Comparison of ENCODE assay signal across 9 mouse cellular contexts in genomic region chr5:119246824-119247223, GRCm38 (mm10).
A peak's percentile ranks its signal among the peaks of the same experiment; 100 is the strongest.
DNase-seq lines count a peak whose midpoint lies in the region; ATAC-seq and TF ChIP-seq lines count a peak whose summit lies in the region.
"Had no signal": no experiment of that assay in that cellular context is flagged by ENCODE, and none has a peak within 500 bp of the region (broad histone marks: within the 10 kb centered on the region; RNA-seq: fewer than 3 reads in every experiment).

No protein-coding gene starts in this region.

- peak; percentile 56 for TF ChIP-seq POLR2A in myocyte (IDR thresholded peaks at IDR 0.05; ENCODE audit: insufficient read length, low read depth)

- H3K4me2 ChIP-seq in myocyte (ENCODE audit: low read depth), result peak overlapping the region; percentile 49
- H3K4me2 ChIP-seq in hindbrain, embryonic 14.5 days (replicated peaks), result no peak overlapping the region
- H3K4me2 ChIP-seq: limb, embryonic 13.5 days had no signal

- WGBS in hindbrain, embryonic 14.5 days, result 74% methylated on average over 10 of the region's 10 CpGs

- no peaks in the 10 kb centered on the region for H3K9me3 ChIP-seq in hindbrain, embryonic 14.5 days (ENCODE audit: control insufficient read depth, low read length)
- H3K9me3 ChIP-seq: limb, embryonic 13.5 days had no signal

- H3K4me3 ChIP-seq in myocyte, result no peak overlapping the region
- no peak overlapping the region for H3K4me3 ChIP-seq in hindbrain, embryonic 14.5 days (replicated peaks; ENCODE audit: low read length)
- H3K4me3 ChIP-seq: limb, embryonic 13.5 days had no signal

- peak; percentile 3 for DNase-seq in kidney, adult 11 months
- DNase-seq in kidney, adult 8-10 months, result no peak
- DNase-seq in gastrocnemius, postnatal 36 days, result peak; percentile 60 to 66
- peak; percentile 68 for DNase-seq in layer of hippocampus, adult 9-11 months
- DNase-seq in cerebellum, adult 9-10 months, result no peak
- no peak for DNase-seq in hindbrain, embryonic 14.5 days (ENCODE audit: low spot score)

- no peaks in the 10 kb centered on the region for H3K79me2 ChIP-seq in myocyte (ENCODE audit: control insufficient read depth, insufficient read depth)

- no peak overlapping the region for H3ac ChIP-seq in myocyte (ENCODE audit: control insufficient read depth, insufficient read length)

- no peak overlapping the region for H3K9ac ChIP-seq in hindbrain, embryonic 14.5 days
- H3K9ac ChIP-seq: limb, embryonic 13.5 days had no signal

- no peaks in the 10 kb centered on the region for H3K36me3 ChIP-seq in myocyte (ENCODE audit: control insufficient read depth, insufficient read depth)
- H3K36me3 ChIP-seq in hindbrain, embryonic 14.5 days (replicated peaks; ENCODE audit: control insufficient read depth, insufficient read depth), result no peaks in the 10 kb centered on the region
- H3K36me3 ChIP-seq: limb, embryonic 13.5 days had no signal

- no peak for ATAC-seq in cerebellum, adult (ENCODE audit: insufficient number of reproducible peaks, low FRiP score, low TSS enrichment)
- no peak for ATAC-seq in hindbrain, embryonic 14.5 days (ENCODE audit: low FRiP score)

- intact Hi-C loops in gastrocnemius, postnatal 36 days (cut with DNase I), result loop anchor here (5.0 kb wide), 1 partner anchor 65 kb away; no protein-coding TSS in a partner anchor

- no peak overlapping the region for H3K27ac ChIP-seq in hindbrain, embryonic 14.5 days
- H3K27ac ChIP-seq: limb, embryonic 13.5 days had no signal

- H3K27me3 ChIP-seq in myocyte (ENCODE audit: control insufficient read depth, insufficient read depth, insufficient read length), result no peaks in the 10 kb centered on the region
- no peaks in the 10 kb centered on the region for H3K27me3 ChIP-seq in hindbrain, embryonic 14.5 days (ENCODE audit: control insufficient read depth, insufficient read depth, low read length)

- no peaks in the 10 kb centered on the region for H3K4me1 ChIP-seq in hindbrain, embryonic 14.5 days (replicated peaks; ENCODE audit: control insufficient read depth, insufficient read depth, low read length)

TF ChIP-seq in myocyte, 11 proteins besides CTCF, POLR2A, EP300 and RAD21:
- TF ChIP-seq TCF12 (IDR thresholded peaks at IDR 0.05; ENCODE audit: insufficient read depth, poor library complexity, severe bottlenecking) (peak; percentile 8), MYOD1 (IDR thresholded peaks at IDR 0.05; ENCODE audit: control insufficient read depth in 1 of 3, insufficient read length in 2 of 3, low read depth in 2 of 3) (peak; percentile 72 to 96 (median 86)), SRF (IDR thresholded peaks at IDR 0.05; ENCODE audit: control insufficient read depth, insufficient read length, low read depth) (no peak), POLR2AphosphoS2 (IDR thresholded peaks at IDR 0.05; ENCODE audit: insufficient read length, low read depth) (no peak), REST (IDR thresholded peaks at IDR 0.05; ENCODE audit: insufficient read depth, insufficient read length) (no peak), MYOG (IDR thresholded peaks at IDR 0.05; ENCODE audit: control insufficient read depth in 1 of 3, insufficient read depth in 1 of 3, insufficient read length in 2 of 3, low read depth in 2 of 3) (peak in 2 of 3 experiments; percentile 39 to 46), TCF3 (IDR thresholded peaks at IDR 0.05; ENCODE audit: insufficient read length, low read depth) (no peak), MAX (IDR thresholded peaks at IDR 0.05; ENCODE audit: low read depth) (no peak)
TF ChIP-seq in myocyte: peak in this region for 3.

Comparison
In these comparisons a context has a peak if more than half of its experiments do, and no peak if none do; other contexts are left out.
1. DNase-seq: peak in kidney, adult 11 months (single experiment), gastrocnemius, postnatal 36 days (2 of 2) and layer of hippocampus, adult 9-11 months (single experiment); none in kidney, adult 8-10 months (0 of 2), cerebellum, adult 9-10 months (single experiment) and hindbrain, embryonic 14.5 days (single experiment).